Mouse (Mus musculus) heart, postnatal 25 days (tissue): ENCODE measurements at regions not wholly inside any gene's neighbourhood (a gene's known extent, or its start where the extent isn't known, plus 50 kb on each side); places are given as distances from the start of the nearest gene placed in this dataset.
"Not testable (repeated sequence)": the region's sequence is repeated elsewhere in the genome, so short reads cannot be mapped to it uniquely, and the experiment has no call there.

Source experiments
- DNase-seq: peaks from one replicate; pipeline ENCODE4 v3.0.0; 2022; ENCODE audit warnings: low spot score
- intact Hi-C: fragments of 180-260 bp; cut with DNase I; formaldehyde crosslinking; loops from one replicate; pipeline ENCODE4 v1.15.1; 2025

DNA sequence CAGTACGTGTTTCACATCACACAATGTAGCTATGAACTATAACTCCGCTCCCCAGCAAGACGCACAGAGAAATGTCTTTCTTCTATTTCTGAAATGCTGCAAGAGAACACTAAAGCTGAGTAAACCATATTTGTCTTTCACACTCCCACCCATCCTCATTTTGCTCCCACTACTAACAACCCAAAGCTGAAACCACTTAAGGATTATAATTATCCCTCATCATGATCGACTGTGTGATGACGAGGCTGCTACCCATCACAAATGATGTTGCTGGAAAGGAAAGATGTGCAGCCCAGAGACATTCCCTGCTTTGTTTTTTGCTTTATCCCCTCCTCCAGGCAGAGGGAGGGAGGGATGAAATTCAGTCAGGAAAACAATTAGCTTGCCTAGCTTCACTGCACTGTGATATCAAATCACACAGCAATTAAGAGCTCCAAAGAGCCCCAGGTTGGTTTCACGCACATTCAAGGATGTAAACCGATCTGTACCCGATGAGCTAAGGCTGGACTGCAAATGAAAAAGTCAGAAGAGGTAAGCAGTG is 183.5 kb upstream of the Tbl1xr1 start:
- DNase-seq = no peak
- intact Hi-C loops = no loop called here

DNA sequence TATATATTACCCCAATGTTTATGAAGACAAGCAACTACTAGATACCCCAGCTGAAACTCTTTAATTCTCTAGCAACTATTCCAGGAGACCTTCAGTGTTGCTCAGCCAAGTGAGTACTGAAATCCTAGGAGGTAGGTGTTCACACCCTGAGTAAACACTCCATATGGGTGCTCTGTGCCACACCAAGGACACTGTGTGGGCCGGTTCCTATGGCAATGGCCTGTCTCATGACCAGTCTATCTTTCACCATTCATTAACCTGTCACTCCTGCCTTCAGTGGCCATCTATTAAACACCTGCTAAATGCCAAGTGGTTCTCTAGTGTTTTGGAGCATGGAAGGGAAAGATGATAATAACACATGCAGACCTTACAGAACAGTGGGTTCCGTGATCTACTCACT is 180.9 kb upstream of the Tbl1xr1 start:
- intact Hi-C loops = no loop called here
- DNase-seq = no peak

DNA sequence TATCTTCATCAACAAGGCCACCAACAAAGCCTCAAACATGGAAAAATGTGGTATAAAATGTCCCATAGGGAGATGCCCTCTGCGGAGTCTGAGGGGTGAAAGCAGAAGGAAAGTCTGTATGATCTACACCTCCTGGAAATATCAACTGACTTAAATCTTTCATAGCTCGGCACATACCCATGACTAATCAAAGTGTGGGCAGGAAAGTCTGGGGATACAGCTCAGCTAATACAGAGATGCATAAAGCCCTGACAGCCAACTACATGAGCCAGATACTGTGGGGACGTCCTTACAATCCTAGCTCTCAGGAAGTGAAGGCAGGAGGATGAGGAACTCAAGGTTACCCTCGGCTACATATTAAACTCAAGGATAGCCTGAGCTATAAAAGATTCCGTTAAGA is 178.2 kb upstream of the Tbl1xr1 start:
- intact Hi-C loops = no loop called here
- no peak for DNase-seq

DNA sequence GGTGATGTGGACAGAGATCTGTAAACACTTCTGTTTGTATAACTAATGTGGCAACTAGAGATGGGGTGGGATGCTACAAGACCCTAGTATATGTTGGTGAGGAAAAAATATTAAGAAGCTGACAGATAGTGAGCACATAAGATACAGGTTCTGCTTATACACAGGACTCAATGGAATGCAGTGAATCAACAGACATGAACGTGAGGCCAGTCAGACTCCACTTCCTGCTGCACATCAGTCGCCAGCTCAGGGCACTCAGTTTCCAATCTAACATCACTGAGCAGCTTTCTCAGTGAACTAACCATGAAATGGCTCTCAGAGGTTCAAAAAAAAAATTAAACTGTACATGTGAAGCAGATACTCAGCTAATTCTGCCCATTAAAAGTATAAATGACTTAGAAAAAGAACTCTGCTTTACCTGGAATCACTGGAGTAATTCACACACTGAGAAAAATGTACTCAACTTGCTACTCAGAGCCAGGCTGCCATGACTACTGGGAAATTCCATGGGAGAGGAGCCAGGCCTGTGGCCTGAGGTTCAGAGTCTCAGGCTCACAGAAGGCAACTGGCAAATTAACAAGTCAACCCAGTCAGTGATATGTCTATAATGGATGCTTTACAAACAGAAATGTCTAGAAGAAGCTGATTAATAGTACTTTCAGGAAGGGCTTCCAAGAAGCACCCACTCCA is 170.9 kb upstream of the Tbl1xr1 start:
- DNase-seq = no peak
- intact Hi-C loops = no loop called here

DNA sequence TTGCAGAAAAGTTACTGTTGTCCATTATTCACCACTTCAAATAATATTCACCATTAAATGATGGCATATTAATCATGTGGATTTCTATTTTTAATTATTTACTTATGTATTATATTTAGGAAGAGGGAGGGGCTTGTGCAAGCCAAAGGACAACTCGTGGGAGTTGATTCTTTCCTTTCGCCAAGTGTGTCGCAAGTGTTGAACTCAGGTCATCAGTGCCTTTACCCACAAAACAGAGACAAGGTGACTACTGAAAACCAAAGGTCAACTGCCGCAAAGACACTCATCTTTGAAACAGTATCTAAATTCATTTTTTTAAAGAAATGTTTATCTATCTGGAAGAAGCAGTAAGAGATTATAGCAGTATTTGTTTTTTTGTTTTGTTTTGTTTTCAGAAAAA is 167.6 kb upstream of the Tbl1xr1 start:
- DNase-seq = no peak
- intact Hi-C loops = no loop called here

DNA sequence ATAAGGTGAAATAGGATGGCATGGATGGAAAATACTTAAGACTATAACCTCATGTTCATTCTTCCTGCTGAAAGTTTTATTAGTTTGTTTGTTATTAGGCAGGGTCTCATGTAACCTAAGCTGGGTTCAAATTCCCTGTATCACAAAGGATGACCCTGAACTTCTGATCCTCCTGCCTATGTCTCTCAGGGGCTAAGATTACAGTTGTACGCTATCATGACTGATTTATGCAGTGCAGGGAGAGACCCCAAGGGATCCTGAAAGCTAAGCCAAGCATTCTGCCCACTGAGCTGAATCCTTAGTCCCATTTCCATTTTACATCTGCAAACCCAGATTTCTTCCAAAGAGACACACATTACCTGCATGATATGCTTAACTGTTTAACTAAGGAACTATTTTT is 166.4 kb upstream of the Tbl1xr1 start:
- no peak for DNase-seq
- intact Hi-C loops = no loop called here

DNA sequence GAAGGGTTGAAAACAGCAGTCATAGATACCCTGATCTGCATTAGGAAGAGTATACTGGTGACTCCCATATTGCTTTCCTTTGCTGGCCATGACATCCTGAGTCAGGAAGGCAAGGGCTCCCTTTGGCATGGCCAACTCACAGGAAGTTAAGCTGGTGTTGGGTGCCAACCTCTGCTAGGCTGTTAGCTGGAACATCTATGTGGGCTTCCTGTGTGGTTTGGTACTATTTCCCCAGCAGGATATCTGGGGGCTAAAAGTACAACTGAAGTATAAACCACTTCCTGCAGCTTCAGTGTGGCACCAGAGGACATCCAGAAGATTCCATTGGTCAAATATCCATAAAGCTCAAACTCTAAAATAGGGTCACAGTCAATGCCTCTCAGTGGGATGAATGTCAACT is 165.4 kb upstream of the Tbl1xr1 start:
- intact Hi-C loops = no loop called here
- DNase-seq = no peak

DNA sequence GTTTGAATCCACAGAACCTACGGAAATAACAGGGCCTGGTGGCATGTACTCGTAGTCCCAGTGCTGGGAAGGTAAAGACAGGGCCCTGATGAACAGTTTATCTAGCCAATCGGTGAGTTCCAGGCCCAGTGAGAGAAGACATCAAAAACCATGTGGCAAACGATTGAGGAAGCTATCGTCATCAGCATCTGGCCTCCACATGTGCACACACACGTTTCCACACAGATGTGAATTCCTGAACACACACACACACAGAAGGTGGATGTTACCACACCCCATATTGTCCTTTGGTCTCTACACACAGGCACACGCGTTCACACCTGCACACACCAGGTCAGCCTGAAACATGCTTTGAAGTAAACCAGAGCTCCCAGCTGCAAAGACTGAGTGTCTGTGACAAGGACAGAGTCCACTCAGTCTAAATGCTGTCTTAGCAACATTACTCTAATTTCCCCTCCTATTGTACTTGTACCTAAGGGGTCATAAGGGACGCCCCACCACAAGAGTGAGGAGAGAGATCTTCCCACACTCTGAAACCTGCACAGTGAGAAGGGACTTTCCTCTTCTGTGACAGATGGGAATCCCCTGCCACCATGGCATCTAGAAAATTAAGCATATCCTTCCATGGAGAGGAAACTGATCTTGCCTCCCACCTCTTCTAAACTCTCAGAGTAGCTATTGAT is 159.1 kb upstream of the Tbl1xr1 start:
- intact Hi-C loops = no loop called here
- no peak for DNase-seq

DNA sequence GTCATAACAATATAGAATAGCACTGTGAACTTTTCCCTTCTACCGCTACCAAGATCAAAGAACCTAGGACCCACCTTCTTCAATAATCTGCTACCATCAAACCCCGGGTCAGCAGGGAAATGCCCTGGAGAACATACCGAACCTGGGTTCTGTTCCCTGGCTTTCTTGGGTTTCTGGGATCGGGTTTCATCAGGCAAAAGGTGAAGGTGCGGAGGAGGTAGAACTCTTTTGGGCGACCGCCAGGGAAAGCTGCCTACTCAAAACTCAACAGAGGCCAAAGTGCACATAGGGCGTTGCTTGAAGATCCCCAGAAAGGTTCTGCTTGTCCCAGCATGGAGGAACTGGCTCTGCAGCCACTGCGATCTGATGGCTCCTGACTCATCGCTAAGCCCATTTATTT is 158.0 kb upstream of the Tbl1xr1 start:
- DNase-seq = no peak
- intact Hi-C loops = no loop called here

DNA sequence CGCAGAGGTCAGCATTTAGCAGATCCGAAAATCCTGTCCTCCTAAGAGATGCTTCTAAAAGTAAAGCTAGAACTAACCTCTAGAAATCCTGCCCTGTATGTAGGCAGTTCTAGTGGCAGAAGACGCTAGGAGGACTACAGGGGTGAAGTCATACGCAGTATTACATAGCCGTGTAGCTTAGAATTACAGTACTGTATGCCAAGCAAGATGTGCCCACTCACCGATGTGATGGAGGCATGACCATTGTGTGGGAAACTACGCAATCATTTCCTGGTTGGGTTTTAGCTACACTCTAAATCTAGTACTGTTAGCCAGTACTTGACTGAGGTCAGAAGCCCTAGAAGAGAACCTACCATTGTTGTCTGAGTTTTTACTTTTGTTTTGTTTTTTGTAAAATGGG is 156.5 kb upstream of the Tbl1xr1 start:
- no peak for DNase-seq
- intact Hi-C loops = no loop called here

DNA sequence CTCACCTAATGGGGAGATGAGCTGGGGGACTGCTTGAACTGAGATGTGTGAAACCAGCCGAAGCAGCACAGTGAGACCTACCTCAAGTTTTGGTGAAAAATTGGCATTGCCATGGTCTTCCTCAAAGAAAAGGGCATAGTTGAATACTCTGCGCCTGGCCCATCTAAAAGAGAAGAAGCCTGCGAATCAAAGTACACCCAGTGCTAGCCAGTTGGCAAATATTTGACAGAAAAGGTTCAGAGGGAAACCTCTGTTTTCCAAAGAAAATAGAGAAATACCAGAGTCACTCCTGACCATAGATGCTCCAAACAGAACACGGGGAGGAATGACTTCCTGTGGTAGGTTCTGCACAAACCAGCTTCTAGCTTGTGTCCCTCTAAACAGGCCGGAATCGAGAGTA is 144.5 kb upstream of the Tbl1xr1 start:
- intact Hi-C loops = loop anchor here (5.0 to 10.0 kb wide), 5 partner anchors 95 to 1277 kb away; no protein-coding TSS in a partner anchor
- DNase-seq = no peak

DNA sequence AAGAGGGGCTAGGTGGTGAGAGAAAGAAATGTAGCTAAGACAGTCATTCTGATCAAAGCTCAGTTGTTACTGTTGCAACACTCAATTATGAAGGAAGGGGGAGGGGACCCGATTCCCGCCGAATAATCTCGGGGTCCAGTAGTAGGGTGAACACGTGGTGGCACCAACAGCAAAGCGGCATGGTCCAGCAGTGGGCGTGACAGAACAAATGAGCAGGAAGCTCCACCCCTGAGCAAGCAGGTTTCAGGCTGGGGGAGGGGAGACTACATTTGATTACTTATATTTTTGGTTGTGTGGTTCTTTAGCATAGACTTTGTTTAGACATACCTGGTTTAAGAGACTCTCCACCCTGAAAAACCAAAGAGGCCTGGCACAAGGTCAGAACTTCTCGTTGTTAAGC is 143.8 kb upstream of the Tbl1xr1 start:
- intact Hi-C loops = loop anchor here (5.0 to 10.0 kb wide), 5 partner anchors 95 to 1278 kb away; no protein-coding TSS in a partner anchor
- not testable (repeated sequence) for DNase-seq

DNA sequence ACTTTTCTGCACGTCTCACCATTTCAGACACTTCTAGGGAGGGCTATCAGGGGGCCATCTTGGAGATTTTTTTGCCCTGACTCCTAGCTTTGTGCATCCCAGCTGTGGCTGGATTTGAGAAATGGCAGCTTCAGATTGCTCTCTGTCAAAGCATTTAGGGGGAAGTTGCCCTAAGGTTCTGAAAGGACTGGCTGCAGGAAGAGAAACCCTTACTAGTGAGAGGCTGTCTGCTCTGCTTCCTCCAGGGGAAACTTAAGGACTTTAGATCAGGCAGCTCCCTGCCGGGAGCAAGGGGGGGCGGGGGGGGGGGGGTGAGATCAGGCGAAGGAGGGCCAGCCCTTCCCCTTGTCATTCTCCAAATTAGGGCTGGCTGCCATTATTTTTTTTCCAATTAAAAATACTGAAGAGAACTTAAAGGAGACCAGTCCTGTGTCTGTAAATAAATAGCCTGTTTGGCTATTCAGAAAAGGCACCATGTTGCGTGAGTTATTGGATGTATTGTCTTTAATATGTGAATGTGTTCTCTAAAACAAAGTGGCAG is 141.7 kb upstream of the Tbl1xr1 start:
- DNase-seq = no peak
- intact Hi-C loops = loop anchor here (5.0 to 10.0 kb wide), 9 partner anchors 52 to 1280 kb away; no protein-coding TSS in a partner anchor

DNA sequence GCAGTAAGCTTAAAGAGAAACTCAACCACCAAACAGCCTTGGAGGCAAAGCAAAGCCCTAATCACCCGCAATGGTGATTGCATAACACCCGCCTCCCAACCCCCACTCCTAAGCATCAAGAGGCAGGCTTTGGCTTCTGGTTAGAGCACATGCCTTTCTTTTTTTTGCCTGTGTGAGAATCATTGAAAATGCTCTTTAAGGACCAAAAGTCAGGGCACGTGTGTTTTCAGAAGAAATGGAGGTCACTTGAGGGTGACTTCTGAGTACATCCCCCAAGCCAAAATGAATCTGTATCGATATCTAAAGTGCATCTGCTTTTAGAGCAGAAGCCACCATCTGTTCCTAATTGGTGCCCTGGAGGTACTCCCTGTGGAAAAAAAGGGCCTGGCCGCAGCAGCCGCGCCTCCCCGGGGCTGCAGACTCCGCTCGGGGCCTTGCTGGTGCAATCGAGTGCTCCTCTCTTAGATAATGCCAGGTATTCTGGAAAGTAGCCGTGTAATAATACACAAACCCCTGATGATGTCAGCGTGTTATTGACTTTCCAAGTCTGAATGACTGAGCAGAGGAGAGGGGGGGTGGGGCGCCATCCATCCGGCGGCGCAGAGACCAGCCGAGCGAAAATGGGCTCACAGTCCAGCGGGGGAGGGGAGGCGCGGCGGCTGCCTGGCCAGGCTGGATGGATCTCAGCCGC is 140.7 kb upstream of the Tbl1xr1 start:
- peak; percentile 79 for DNase-seq
- intact Hi-C loops = loop anchor here (1.0 to 10.0 kb wide), 9 partner anchors 17 to 1281 kb away; partner anchors contain the start of gene Tbl1xr1

DNA sequence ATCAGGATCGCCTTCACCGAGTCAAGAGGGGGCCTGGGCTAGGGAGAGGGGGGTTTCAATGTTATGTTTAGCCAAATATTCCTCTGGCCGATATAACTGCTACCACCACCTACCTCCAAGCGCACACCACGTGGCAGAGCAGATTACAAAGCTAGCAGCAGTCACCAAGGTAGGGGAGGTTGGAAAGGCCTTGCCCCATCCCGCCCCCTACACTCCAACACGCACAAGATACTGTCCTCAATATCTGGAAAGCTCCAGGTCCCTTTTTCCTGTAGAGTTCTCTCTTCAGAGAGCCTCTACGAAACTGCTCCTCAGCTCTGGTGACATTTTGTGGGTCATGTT is 140.2 kb upstream of the Tbl1xr1 start:
- intact Hi-C loops = loop anchor here (1.0 to 10.0 kb wide), 9 partner anchors 17 to 1281 kb away; partner anchors contain the start of gene Tbl1xr1
- DNase-seq = no peak

DNA sequence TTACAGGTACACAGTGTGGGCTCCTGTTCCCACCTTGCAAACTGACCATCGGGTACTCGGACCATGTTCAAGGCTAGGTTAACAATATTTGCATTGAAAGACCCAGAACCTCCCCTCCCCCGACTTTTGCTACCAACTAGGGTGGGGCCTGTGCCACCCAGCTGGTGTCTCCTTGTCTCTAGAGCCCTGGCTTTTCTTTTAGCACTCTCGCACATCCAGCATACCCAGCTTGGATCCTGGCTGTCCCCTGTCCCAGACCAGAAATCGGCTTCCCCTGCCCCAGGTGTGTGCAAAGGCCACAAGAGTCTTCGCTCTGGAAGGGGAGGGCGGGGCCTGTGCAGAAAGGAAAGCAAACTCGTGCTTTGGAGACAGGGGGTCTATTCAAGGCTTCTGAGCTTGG is 139.8 kb upstream of the Tbl1xr1 start:
- intact Hi-C loops = loop anchor here (1.0 to 10.0 kb wide), 9 partner anchors 16 to 1282 kb away; partner anchors contain the start of gene Tbl1xr1
- no peak for DNase-seq

DNA sequence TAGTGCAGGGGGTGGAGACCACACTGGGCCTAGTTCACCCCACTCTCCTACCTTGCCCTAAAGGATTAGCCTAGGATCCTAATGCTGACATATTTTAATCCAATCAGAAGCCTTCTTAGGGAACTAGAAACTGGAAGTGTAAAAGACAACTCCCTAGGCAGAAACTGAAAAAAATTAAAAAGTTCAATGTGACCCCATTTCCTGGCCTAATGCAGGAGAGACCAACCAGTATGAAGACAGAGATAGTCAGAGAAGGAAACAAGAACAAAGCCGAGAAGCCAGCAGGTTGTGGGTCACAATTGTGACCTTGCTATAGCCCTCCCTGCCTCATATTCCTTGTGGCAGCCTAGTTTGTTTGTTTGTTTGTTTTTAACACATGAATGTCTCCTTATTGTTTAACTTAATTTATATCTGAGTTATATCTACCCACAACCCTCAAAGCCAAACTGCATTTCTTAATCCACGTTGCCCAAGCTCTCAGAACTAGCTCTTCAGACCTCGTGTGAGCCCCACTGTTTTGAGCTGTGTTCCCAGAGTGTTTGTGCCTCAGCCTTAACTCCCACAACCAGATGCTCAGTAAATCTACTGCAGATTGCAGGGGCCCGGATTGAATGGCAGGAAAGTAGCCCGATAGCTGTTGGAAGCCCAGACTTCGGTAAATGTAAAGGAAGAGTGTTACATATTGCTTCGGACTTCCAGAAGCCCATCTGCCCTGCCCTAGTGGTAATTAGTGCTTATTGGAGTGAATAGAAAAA is 139.0 kb upstream of the Tbl1xr1 start:
- intact Hi-C loops = loop anchor here (2.0 to 10.0 kb wide), 8 partner anchors 15 to 1283 kb away; no protein-coding TSS in a partner anchor
- DNase-seq = no peak

DNA sequence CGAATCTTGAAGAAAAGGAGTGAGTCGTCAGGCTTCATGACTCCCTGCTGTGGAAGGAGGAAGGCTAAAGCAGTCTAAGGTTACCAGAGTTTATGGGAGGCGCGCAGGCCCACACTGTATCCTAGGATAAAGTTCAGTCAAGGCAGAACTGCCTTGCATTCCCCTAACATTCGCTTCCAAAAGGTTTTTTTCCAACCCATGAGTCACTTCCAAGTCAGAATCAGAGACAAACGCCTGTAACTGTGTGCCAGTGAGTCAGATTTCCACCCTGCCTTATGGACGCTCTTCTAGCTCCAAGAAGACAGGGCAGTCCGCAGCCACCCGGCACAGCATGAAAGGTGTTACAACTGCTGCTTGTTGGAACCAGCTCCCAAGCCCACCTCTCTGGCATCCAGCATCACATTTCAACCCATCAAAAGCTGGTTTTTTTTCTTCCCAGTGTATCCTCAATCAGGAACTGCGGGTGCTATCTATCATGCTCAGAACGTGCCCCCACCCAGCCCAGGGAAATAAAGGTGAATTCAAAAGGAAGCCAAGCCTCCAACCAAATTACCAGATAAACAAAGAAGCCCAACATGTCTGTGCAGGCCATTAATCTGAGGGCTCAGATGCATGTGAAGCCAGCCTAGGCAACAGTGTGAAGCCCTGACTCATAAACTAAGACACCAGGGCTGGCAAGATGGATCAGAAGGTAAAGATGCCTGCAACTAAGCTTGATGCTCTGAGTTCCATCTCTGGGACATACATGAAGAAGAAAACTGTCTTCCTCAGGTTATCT is 138.2 kb upstream of the Tbl1xr1 start:
- peak; percentile 38 for DNase-seq
- intact Hi-C loops = loop anchor here (5.0 to 10.0 kb wide), 6 partner anchors 49 to 1283 kb away; no protein-coding TSS in a partner anchor

DNA sequence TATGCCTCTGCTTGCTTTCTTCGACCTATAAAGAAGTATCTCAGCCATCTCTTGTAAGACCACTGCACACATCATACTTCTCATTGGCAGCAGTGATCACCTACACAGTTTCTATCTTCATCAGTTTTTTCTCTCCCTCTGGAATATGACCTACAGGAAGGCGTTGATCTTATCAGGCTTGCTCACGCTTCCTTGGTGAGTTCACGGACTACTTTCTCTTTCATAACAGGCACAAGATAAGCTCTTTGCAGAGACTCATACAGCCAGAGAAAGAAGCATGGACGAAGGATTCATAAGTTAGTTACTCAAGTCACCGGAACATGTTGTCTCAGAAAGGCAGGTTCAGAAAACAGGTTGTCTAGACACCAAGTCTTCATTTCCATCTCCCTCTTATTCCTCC is 136.7 kb upstream of the Tbl1xr1 start:
- no peak for DNase-seq
- intact Hi-C loops = loop anchor here (5.0 to 10.0 kb wide), 6 partner anchors 48 to 1285 kb away; no protein-coding TSS in a partner anchor
